Mouse (Mus musculus) T-helper 17 cell (primary cell): ENCODE measurements around the gene Prss12.
"Not testable (repeated sequence)": the region's sequence is repeated elsewhere in the genome, so short reads cannot be mapped to it uniquely, and the experiment has no call there.

ENCODE experiments used
- in situ Hi-C, 2 experiments: fragments of 300-600 bp; cut with MboI, MseI; formaldehyde crosslinking; loops; 1 replicate in 1 of 2; 2 replicates in 1 of 2; pipeline ENCODE4 v1.15.1; 2025; ENCODE audit warnings: high pct_unique_total_duplicates in 2 of 2

Prss12 gene

DNA sequence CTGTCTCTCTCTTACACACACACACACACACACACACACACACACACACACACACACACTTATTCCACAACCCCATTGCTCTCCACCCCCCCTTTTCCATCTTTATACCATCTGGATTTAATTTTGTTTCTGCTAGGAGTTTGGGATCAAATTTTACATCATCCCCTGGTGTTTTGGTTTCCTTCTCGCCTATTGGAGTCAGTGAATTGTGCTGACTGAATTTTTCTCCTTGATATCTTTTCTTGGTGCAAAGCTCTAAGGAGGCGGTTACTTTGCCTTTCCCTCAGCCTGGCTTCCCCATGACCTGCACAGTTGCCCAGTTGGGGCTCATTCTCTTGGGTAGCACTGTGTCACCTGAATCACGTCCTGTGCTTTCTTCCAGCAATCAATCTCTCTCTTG is 30.1 kb downstream of the Prss12 start:
- in situ Hi-C loops: no loop called here

DNA sequence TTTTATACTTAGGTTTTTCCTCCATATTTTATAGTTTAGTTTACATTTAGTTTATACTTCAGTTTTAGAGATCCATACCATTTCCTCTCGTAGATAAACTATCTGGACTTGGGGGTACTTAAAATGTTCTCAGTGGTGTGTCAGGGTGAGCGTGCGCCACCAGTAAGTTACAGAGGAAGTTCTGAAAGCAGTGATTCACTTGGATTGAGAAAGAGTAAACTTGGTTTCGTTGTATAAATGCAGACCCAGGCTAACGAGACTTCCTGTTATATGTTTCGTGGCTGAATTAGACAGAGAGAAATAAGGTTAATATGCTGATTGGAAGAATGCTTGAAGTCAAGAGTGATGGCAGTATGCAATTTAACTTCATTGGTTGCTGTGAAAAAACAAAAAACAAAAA is 34.6 kb downstream of the Prss12 start:
- in situ Hi-C loops: no loop called here

DNA sequence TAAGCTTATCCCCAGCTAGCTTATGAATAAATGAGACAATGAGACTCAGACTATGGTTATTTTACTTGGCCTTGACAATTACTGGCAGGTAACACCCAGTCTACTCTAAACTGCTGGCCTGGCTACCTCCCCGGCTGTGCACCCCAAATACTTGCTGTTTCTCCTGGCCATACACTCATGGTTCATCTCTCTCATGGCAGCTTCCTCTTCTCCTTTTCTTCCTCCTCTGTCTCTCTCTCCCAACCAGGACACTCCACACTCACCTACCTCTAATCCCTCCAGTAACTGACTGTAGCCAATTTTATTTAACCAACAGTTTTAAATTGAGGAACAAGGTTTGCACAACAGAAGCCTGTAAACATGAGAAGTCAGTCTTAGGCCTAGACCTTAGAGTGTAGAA is 45.1 kb downstream of the Prss12 start:
- in situ Hi-C loops: no loop called here

DNA sequence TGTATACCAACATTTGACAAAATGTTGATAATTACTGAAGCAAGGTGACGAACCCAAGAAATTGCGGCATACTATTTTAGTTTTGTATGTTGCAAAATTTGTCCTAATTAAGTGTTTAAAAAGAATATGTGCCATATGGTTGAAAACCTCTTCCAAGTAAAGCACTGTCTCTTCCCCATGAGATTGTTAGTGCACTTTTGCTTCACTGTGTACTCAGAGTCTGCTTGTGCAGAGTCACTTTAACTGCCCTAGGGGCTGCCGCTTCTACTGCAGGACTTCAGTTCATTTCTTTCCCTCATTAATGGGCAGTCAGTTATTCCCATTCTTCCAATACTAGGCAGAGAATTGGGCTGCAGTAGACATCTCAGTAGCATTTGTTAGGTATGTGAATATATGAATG is 46.5 kb downstream of the Prss12 start:
- in situ Hi-C loops: no loop called here

DNA sequence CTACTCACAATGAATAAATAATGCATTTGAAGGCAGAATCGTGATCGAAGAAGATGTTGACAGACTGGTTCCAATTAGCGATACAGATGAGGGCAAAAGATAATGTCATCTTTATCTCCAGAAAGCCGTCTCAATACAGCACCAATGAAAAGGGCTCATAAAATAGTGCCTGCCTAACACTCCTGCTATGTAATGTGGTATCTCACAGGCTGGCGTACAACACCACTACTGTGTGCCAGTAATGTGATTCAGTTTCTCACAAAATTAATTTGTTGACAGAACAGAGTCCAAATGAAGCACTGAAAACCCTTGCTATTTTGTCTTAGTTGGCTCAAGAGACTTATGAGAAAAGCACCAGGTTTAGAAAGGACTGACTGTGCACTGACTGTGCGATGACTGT is 48.4 kb downstream of the Prss12 start:
- in situ Hi-C loops: no loop called here

DNA sequence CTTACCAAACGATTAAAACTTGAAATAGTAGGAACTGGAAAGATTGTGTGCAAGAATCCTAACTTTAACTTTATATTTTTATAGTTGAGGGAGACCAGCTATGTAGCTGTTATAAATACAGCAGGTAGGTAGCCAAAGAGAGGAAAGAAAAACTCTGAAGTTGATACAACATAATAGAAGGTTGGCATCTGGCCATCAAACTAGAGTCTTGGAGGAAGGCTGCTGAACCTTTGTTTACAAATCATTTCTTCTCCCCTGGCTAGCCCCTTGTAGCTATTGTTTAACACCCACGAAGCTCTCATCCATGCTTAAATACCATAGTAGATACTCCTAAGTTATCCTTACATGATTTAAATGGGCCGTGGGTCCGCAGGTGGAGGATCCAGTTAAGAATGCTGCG is 52.1 kb downstream of the Prss12 start:
- in situ Hi-C loops: no loop called here

DNA sequence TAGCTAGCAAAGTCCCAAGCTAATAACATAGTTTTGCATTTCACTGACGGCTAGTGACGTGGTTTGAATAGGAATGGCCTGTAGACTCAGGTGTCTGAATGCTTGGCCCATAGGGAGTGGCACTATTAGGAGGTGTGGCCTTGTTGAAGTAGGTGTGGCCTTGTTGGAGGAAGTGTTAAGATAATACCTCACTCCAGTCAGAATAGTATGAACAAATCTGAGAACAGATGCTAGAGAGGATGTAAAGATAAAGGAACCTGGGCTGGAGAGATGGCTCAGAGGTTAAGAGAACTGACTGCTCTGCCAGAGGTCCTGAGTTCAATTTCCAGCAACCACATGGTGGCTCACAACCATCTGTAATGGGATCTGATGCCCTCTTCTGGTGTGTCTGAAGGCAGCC is 55.1 kb downstream of the Prss12 start:
- in situ Hi-C loops: not testable (repeated sequence)

DNA sequence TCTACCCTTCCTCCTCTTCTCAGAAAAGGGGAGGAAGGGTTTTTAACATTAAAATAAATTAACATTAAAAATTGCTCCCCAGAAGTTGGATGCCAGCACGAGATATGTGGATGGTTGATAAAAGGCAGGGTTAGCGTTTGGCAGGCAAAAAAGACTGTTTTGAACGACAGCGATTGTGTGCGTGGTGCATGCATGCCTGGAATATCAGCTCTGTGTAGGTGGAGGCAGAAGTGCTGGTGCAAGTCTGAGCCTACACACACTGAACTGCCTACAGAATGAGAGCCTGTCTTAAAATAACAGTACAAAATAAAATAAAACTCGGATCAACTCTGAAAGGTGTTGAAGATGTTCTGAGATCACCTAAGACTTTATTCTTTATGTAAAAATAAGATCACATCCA is 57.2 kb downstream of the Prss12 start:
- in situ Hi-C loops: no loop called here

DNA sequence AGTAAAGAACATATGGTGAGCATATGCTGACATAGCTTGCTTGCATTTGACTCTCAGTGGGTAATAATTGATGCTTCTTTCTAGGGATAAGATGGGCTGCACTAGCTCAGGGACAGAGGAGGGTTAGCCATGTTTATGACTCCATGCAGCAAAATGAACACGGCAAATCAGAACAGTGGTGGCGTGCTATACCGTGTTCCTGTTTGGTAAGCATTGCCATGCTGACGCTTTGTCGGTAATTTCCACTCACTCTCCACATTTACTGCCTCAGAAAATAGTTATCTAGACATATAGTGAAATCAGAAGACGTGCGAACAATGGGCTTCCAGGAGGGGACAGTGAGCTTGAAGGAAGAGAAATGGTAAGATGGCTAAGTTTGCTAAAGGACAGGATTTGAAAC is 58.1 kb downstream of the Prss12 start:
- in situ Hi-C loops: loop anchor here (5.0 kb wide), 3 partner anchors 112 to 522 kb away; partner anchors contain the start of genes Mettl14 (in 1 of the 2) and Usp53 (in 1 of the 2)

DNA sequence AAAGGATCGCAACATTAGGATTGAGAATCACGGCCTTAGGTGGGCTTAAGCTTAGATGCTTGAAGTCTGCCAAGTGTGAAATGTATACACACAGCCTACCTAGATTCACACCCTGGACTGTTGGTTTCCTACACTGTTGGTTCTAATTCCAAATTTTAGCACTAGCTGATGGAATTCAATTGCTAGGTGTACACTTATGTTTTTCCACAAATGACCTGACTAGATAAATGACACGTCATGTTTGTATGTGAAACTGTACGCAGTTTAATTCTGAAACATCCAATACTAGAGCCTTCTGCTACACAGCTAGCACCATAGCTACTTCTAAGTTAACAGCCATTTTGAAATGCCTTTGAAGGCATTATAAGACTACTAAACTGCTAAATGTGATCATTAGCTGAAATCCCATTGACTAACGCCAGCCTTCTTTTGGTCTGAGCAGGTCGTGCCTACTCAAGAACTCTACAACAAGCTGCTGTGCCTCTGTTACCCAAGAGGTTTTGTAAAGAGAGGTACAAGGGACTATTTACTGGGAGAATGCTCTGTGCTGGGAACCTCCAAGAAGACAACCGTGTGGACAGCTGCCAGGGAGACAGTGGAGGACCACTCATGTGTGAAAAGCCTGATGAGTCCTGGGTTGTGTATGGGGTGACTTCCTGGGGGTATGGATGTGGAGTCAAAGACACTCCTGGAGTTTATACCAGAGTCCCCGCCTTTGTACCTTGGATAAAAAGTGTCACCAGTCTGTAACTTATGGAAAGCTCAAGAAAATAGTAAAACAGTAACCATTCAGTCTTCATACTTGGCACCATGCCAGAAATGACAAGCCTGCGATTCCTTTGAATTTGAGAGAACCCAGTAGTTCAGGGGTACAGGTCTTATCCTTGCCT is 59.3 kb downstream of the Prss12 start:
- in situ Hi-C loops: loop anchor here (5.0 kb wide), 3 partner anchors 114 to 524 kb away; partner anchors contain the start of genes Mettl14 (in 1 of the 2) and Usp53 (in 1 of the 2)

DNA sequence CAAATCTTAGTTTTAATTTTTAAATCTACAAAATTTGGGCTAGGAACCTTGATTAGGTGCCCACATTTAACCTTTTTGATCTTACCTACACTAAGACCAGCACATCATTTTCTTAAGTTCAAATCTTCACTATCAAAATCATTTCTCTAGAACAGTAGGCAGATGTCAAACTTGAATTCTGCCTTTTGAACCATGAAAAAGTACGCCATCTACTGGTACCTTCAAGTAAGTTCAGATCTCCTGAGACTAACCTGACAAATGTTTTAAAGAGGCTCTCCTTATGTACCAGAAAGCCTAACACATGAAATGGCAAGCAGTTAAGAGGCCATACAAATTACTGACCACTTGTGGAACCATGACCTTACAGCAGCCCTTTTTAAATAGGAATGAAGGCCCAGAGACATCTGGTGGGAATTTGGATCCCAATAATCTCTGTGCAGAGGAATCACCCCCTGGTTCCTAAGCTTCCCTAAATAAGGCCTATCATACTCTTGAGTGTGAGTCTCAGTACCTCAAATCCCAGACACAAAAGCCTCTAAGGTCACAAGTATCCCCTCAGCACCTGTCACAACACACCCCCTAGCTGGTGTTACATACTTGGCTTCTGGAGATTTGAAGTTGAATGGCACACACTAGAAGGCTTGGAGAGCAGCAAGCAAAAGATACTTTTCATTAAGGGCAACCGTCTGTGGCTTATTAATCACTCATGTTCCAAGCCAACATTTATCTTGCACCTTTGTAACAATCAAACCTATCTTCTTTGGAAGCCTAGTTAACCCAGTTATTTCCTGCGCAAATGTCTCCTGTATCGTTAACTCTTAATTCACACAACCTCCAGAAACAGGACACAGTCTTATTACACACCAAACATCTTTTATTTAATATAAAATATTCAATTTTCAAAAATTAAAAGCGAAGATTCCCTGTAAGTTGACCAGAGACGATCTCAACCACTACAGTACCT is 60.3 kb downstream of the Prss12 start:
- in situ Hi-C loops: loop anchor here (5.0 kb wide), 3 partner anchors 115 to 525 kb away; partner anchors contain the start of genes Mettl14 (in 1 of the 2) and Usp53 (in 1 of the 2)

DNA sequence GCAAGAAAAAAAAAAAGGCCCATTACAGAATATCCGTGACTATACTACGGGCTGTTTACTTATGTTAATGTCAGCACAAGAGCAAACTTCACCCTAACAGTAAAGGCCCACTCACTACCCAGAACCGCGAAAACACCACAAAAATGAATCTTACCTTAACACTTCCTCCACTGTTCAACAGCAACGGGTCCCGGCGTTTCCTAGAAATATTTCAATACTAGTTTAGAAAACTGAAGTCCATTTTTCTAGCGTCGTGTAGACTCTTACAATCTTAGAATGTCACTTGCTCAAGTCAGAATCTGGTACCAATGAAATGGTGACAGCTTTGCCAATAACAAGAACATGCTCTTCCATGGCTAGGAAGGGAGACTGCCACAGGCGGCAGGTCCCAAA is 60.9 kb downstream of the Prss12 start:
- in situ Hi-C loops: loop anchor here (5.0 kb wide), 3 partner anchors 115 to 525 kb away; partner anchors contain the start of genes Mettl14 (in 1 of the 2) and Usp53 (in 1 of the 2)

DNA sequence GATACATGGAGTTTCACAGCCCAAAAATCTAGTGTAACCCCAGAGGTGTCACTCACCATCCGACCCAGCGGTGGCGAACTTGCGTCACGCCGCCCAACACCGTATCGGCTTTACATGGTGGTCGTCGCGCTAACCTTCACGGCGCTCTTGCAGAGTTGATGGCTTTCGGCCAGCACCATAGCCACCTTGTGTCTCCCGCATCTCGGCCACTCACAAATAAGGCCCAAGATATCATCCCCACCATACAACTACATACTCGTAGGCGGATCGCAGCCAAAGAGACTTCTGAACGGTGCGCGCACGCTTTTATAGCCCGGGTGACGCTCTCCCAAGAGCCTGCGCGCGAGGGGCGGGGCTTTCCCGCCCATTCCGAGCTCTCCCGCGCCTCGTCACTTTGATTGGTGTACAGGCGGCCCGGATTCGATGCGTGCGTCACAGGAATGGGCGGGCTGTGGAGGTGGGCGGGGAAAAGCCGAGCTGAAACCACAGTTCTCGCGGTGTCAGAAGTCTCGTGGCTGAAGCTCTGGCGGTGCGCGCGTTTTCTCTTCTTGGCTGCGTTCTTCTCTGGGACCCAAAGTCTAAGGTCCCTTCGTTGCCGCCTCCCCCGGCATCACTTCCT is 61.5 kb downstream of the Prss12 start:
- in situ Hi-C loops: loop anchor here (5.0 kb wide), 3 partner anchors 116 to 526 kb away; partner anchors contain the start of genes Mettl14 (in 1 of the 2) and Usp53 (in 1 of the 2)

DNA sequence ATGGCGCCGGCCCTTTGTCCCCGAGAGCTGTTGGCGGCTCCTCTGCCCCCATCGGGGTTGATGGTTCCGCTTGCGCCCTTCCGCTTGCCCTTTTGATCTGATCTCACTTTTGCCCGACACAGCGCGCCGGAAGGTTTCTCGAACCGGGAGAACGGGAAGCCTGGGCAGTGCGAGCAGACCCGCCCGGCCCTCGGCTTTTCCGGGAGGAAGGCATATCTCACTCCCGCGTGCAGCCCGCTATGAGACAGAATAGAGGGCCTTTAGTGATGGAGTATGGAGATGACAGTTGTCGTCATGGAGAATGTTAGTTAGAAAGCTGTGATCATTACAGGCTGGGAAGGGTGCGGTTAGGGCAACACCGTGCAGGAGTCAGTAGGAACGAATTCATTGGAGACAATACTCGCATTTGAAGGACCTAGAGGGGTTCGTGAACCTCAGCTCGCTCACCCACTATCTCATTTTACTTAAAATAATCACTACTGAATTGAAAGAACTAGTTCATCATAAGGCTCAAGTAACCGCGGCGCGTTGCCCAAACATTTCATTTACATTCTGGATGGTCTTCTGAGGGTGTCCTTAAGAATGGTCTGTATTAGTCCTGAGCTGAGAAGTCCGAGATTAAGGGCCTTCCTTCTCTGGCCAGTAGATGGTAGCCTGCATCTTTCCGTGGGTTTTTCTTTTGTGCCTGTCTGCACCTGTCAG is 62.1 kb downstream of the Prss12 start:
- in situ Hi-C loops: loop anchor here (5.0 kb wide), 3 partner anchors 117 to 527 kb away; partner anchors contain the start of genes Mettl14 (in 1 of the 2) and Usp53 (in 1 of the 2)

DNA sequence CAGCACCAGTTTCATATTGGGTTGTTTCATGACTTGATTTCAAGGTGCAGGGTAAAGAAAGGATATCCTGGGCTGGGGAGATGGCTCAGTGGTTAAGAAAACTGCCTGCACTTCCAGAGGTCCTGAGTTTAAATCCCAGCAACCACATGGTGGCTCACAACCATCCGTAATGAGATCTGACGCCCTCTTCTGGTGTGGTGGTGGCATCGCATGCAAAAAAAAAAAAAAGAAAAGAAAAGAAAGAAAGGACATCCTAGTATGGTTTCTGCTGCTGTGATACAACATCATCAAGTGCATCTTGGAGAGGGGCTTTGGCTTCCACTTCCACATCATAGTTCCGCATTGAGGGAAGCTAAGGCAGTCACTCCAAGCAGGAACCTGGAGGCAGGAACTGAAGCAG is 65.1 kb downstream of the Prss12 start:
- in situ Hi-C loops: loop anchor here in 1 of 2 experiments (5.0 kb wide), 2 partner anchors 765 to 1070 kb away; partner anchors contain the start of gene 1700003H04Rik

DNA sequence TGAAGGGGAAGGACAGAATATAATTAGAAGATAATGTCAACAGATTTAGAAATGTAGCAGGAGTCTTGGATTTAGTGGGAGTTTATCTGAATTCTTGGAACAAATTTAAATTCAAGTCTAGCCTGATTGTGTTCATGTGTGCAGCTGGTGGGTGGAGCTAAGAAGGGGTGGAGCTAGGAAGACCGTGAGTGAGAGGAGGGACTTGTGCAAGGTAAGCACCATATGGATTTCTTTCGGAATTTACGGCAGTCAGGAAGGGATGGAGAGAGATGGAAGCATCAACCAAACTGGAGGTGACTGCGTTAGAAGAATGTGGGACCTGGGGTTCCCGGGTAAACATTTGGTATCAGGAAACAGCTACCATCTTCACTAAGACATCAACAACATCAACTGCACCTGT is 68.2 kb downstream of the Prss12 start:
- in situ Hi-C loops: loop anchor here (5.0 kb wide), 2 partner anchors 762 to 1067 kb away; partner anchors contain the start of gene 1700003H04Rik (in 1 of the 2)

DNA sequence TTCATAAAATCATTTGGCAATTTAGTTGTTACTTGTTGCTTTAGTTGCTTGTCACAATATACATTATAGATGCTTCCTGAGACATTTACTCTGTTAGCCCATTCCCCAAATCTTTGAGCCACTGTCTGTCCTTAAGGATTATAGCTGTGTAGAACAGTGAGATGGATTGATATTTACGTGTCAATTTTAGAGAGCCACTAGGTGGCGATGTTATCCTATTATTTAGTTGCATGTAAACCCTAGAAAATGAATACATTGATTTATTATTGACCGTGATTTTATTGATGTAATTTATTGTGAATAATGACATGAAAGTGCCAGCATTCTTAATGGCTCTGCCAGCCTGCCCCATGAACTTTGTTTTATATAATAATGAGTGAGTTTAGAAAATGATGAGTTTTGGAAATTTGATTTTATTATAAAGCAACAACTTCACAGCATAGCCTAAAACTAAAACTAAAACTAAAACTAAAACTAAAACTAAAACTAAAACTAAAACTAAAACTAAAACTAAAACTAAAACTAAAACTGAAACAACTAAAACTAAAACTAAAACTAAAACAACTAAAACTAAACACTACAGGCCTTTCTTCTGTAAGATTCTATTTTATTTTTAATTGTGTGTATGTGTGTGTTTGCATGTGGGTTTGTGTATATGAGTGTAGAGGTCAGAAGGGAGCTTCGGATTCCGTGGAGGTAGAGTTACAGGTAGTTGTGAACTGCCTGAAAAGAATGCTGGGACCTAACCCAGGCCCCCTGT is 69.1 kb downstream of the Prss12 start:
- in situ Hi-C loops: loop anchor here in 1 of 2 experiments (5.0 kb wide), 1 partner anchor 762 kb away; no protein-coding TSS in a partner anchor

DNA sequence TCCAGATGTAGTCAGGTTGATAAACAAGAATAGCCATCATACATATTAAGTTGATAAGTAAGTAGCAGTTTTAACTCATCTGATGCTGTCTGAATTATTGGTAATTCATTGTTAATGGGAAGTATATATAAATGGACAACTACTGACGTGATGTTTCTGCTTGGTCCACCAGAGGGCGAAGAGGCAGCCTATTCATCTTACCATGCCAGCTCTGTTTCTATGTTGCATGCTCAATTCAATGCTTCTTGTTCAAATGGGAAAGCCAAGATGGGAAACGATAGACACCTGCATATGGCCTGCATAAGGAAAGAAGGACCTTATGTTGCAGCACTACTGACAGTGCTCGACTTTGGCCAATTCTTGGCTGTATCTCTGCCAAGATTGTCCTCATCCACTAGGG is 70.1 kb downstream of the Prss12 start:
- in situ Hi-C loops: loop anchor here in 1 of 2 experiments (5.0 kb wide), 1 partner anchor 761 kb away; no protein-coding TSS in a partner anchor
